Mouse (Mus musculus): Measurements from ENCODE around the gene Susd3. TPM values are rescaled to one million over a fixed set of nuclear protein-coding genes. Genes with fewer than 3 reads are reported as not detected.
A peak's percentile ranks its signal among the peaks of the same experiment; 100 is the strongest.

Gene Susd3
- polyA plus RNA-seq, 1 experiment: 16.2 TPM

DNA sequence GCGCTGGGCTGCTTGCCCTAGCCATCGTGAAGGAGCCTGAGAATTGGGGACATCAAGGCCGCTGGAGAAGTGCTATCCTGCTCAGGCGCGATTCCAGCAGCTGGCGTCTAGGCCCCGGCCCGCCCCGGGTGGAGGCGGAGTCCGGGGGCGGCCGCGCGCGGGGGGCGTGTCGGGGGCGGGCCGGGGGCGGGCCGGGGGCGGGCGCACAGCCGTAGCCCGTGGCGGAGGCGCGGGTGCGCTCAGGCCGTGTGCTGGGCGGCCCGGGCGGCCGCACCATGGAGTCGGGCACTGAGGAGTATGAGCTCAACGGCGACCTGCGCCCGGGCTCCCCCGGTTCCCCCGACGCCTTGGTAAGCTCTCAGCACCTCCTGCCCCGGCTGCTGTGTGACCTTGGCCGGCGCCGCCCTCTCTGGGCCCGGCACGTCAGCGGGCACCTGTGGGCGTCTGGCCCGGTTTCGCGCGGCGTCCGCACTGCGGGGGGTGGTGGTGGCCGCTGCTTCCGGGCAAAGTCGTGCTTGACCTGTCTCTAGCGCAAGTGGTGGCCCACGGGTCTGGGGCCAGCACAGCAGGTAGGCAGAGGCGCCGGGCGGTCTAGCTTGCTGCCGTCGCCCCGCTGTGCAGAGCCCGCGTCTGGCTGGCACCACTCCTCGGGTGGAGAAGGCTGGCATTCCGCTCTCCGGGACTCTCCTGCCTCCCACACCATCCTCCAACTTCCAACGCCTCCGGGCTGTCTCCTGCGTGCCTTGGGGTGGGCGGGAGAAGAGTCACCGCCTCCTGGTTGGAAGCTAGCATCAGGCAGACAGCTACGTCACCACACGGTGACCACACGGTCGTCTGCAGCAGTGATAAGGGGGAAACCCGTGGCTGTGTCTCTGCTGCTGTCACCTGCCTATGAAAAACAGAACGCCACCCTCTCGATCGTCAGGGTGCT, 61.0 kb downstream of the Susd3 start, which contains the start of gene Ninj1:
Gene Ninj1 (plus strand): TSS at position 198 of the 931 bp plus-strand sequence.
- Histone ChIP-seq H3K4me3 (ENCODE audit: control insufficient read depth, insufficient read depth, low read length) (peak within 1 kb of the TSS; percentile 95), H3K27ac (ENCODE audit: control insufficient read depth, insufficient read depth, low read length) (peak within 1 kb of the TSS; percentile 4; the same call in 1 of the 2 replicates), H3K27me3 (ENCODE audit: control insufficient read depth, insufficient read depth, low read length) (no peaks in the 10 kb centered on the region), H3K4me1 (replicated peaks; ENCODE audit: control insufficient read depth, insufficient read depth, low read length) (peaks cover 17% of the 10 kb centered on the region), H3K36me3 (ENCODE audit: control insufficient read depth, insufficient read depth, low read length) (no peaks in the 10 kb centered on the region)
- DNase-seq: peak; percentile 72
- TF ChIP-seq CTCF (IDR thresholded peaks at IDR 0.05; ENCODE audit: borderline replicate concordance, control insufficient read depth, extremely low read depth, insufficient read depth, low read length, poor library complexity) (no peak), POLR2A (IDR thresholded peaks at IDR 0.05; ENCODE audit: control insufficient read depth, extremely low read depth, insufficient read depth, low read length, poor library complexity) (peak; percentile 32; the same call in 1 of the 2 replicates)
- whole genome bisulfite sequencing: 4% methylated on average over 86 of the region's 87 CpGs

DNA sequence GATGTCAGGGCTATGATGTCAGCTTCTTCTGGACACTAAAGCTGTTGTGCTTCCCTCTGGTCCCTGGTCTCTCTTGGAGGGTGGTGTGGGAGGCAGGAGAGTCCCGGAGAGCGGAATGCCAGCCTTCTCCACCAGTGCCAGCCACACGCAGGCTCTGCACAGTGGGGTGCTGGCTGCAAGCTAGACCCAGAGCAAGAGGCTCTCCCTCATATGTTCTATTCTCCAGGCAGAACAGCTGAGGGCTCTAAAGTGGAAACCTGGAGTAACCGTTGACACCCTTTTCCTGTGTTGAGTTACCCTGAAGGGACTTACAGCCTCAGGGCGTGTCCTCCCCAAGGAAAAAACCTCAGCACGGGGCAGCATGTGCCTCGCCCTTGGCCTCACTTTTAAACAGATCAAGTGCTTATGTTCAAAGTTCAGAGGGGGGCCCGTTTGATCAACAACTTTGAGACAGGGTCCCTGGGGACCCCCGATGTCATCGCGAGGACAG, 61.7 kb downstream of the Susd3 start:
- peak overlapping the region; percentile 25 for H3K4me3 ChIP-seq (ENCODE audit: control insufficient read depth, insufficient read depth, low read length)
- H3K27ac ChIP-seq (ENCODE audit: control insufficient read depth, insufficient read depth, low read length): peak overlapping the region; percentile 4; the same call in 1 of the 2 replicates
- H3K4me1 ChIP-seq (replicated peaks; ENCODE audit: control insufficient read depth, insufficient read depth, low read length): peaks cover 17% of the 10 kb centered on the region
- WGBS: 24% methylated on average over 11 of the region's 11 CpGs
- no peak for DNase-seq
- no peaks in the 10 kb centered on the region for H3K27me3 ChIP-seq (ENCODE audit: control insufficient read depth, insufficient read depth, low read length)
- H3K36me3 ChIP-seq (ENCODE audit: control insufficient read depth, insufficient read depth, low read length): no peaks in the 10 kb centered on the region
- TF ChIP-seq POLR2A (IDR thresholded peaks at IDR 0.05; ENCODE audit: control insufficient read depth, extremely low read depth, insufficient read depth, low read length, poor library complexity) (no peak; the same call in 1 of the 2 replicates), CTCF (IDR thresholded peaks at IDR 0.05; ENCODE audit: borderline replicate concordance, control insufficient read depth, extremely low read depth, insufficient read depth, low read length, poor library complexity) (no peak)

DNA sequence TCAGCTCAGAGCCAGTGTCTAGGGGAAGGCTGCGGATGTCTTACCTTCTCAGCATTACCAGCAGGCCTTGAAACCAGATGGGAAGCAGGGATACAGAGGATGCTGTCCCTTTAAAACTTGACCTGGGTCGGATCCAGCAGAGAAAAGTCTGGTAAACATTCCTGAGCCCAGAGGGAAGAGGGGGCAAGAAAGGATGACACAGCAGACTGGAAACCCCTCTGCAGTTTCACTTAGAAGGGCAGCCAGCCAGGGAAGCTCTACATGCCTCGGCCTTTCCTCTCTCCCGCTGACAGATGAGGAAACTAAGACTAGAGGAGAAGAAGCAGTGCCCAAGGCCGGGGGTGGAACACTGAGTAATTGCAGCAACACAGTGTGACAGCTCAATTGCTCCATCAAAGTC, 64.9 kb downstream of the Susd3 start:
- peaks cover 16% of the 10 kb centered on the region for H3K4me1 ChIP-seq (replicated peaks; ENCODE audit: control insufficient read depth, insufficient read depth, low read length)
- TF ChIP-seq POLR2A (IDR thresholded peaks at IDR 0.05; ENCODE audit: control insufficient read depth, extremely low read depth, insufficient read depth, low read length, poor library complexity): no peak
- no peak for TF ChIP-seq CTCF (IDR thresholded peaks at IDR 0.05; ENCODE audit: borderline replicate concordance, control insufficient read depth, extremely low read depth, insufficient read depth, low read length, poor library complexity)
- H3K36me3 ChIP-seq (ENCODE audit: control insufficient read depth, insufficient read depth, low read length): no peaks in the 10 kb centered on the region
- no peak overlapping the region for H3K27ac ChIP-seq (ENCODE audit: control insufficient read depth, insufficient read depth, low read length)
- 83% methylated on average over 5 of the region's 5 CpGs for WGBS
- no peak overlapping the region for H3K4me3 ChIP-seq (ENCODE audit: control insufficient read depth, insufficient read depth, low read length)
- no peaks in the 10 kb centered on the region for H3K27me3 ChIP-seq (ENCODE audit: control insufficient read depth, insufficient read depth, low read length)
- DNase-seq: no peak

DNA sequence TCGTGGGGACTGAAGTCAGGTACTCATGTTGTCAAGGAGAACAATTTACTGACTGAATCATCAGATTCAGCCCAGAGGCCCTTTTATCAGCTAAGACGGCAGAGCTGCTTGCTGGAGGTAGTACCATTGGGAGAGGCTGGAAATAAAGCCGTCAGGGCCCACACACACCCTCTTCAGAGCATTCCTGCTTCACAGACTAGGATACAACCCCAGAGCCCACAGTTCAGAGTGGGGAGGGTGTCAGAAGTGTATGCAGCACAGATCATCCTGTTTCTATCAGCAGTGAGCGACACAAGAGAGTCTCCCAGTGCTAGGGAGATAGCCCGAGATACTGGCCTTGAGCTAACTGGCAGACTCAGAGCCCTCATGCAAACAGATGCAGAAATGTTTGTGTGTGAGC, 65.3 kb downstream of the Susd3 start:
- Histone ChIP-seq H3K27ac (ENCODE audit: control insufficient read depth, insufficient read depth, low read length) (no peak overlapping the region), H3K4me1 (replicated peaks; ENCODE audit: control insufficient read depth, insufficient read depth, low read length) (peaks cover 11% of the 10 kb centered on the region), H3K4me3 (ENCODE audit: control insufficient read depth, insufficient read depth, low read length) (no peak overlapping the region), H3K36me3 (ENCODE audit: control insufficient read depth, insufficient read depth, low read length) (no peaks in the 10 kb centered on the region), H3K27me3 (ENCODE audit: control insufficient read depth, insufficient read depth, low read length) (no peaks in the 10 kb centered on the region)
- TF ChIP-seq POLR2A (IDR thresholded peaks at IDR 0.05; ENCODE audit: control insufficient read depth, extremely low read depth, insufficient read depth, low read length, poor library complexity) (no peak), CTCF (IDR thresholded peaks at IDR 0.05; ENCODE audit: borderline replicate concordance, control insufficient read depth, extremely low read depth, insufficient read depth, low read length, poor library complexity) (no peak)
- 97% methylated on average over 5 of the region's 5 CpGs for WGBS
- DNase-seq: no peak

DNA sequence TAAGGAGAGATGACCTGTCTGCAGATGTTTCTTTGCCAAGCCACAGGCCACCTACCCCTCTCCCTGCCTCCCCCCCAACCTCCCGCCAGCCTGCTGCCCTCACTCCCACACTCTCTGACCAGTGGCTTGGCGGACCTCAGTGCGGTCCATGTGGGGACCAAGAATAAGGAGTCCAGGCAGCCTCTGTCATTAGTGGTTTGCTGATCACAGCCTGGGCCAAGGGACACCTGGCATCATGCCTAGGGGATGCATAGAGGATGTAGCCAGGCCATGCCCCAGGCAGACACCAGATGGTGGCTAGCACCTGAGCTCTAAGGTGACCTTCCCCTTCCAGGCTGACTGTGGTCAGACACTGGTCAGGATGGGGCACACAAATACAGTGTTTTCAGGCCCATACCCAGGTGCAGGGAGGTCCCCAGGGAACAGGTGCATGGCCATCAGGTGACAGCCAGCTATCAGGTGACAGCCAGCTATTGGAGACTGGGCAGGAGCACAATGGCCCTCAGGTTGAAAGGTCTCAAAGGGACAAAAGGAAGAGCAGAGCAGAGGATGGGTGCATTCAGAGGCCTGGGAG, 67.0 kb downstream of the Susd3 start:
- Histone ChIP-seq H3K4me3 (ENCODE audit: control insufficient read depth, insufficient read depth, low read length) (no peak overlapping the region), H3K27me3 (ENCODE audit: control insufficient read depth, insufficient read depth, low read length) (no peaks in the 10 kb centered on the region), H3K4me1 (replicated peaks; ENCODE audit: control insufficient read depth, insufficient read depth, low read length) (peaks cover 2% of the 10 kb centered on the region), H3K27ac (ENCODE audit: control insufficient read depth, insufficient read depth, low read length) (no peak overlapping the region), H3K36me3 (ENCODE audit: control insufficient read depth, insufficient read depth, low read length) (no peaks in the 10 kb centered on the region)
- WGBS: 100% methylated on average over 3 of the region's 3 CpGs
- TF ChIP-seq POLR2A (IDR thresholded peaks at IDR 0.05; ENCODE audit: control insufficient read depth, extremely low read depth, insufficient read depth, low read length, poor library complexity) (no peak), CTCF (IDR thresholded peaks at IDR 0.05; ENCODE audit: borderline replicate concordance, control insufficient read depth, extremely low read depth, insufficient read depth, low read length, poor library complexity) (no peak)
- DNase-seq: no peak

DNA sequence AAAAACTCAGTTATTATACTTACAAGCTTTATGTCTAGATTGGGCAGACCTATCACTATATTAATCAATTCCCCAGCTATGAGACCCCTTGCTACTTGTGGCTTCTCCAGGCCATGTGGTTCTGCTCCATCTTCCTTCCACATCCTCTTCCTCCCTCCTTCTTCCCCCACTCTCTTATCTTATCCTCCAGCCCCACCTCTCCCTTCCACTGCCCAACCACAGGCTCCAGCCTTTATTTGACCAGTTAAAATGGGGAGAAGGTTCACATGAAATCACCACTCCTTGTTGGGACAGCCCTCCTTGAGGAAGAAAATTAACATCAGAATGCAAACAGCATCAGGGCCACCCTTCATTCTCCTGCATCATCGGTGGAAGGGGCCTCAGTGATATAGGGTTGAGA, 67.8 kb downstream of the Susd3 start:
- H3K27me3 ChIP-seq (ENCODE audit: control insufficient read depth, insufficient read depth, low read length): no peaks in the 10 kb centered on the region
- H3K36me3 ChIP-seq (ENCODE audit: control insufficient read depth, insufficient read depth, low read length): no peaks in the 10 kb centered on the region
- 46% methylated on average over 1 of the region's 1 CpGs for WGBS
- no peaks in the 10 kb centered on the region for H3K4me1 ChIP-seq (replicated peaks; ENCODE audit: control insufficient read depth, insufficient read depth, low read length)
- no peak for TF ChIP-seq POLR2A (IDR thresholded peaks at IDR 0.05; ENCODE audit: control insufficient read depth, extremely low read depth, insufficient read depth, low read length, poor library complexity)
- TF ChIP-seq CTCF (IDR thresholded peaks at IDR 0.05; ENCODE audit: borderline replicate concordance, control insufficient read depth, extremely low read depth, insufficient read depth, low read length, poor library complexity): no peak
- DNase-seq: no peak
- no peak overlapping the region for H3K4me3 ChIP-seq (ENCODE audit: control insufficient read depth, insufficient read depth, low read length)
- H3K27ac ChIP-seq (ENCODE audit: control insufficient read depth, insufficient read depth, low read length): no peak overlapping the region

Other genes with a start within 250 kb of the Susd3 start
- gene Wnk2, start 100.7 kb downstream of the Susd3 start, polyA plus RNA-seq (2012; rRNA removed): 2.3 and 3.9 TPM in 2 replicates
- gene Ninj1, start 61.2 kb downstream of the Susd3 start, polyA plus RNA-seq (2012; rRNA removed): 98.1 and 113 TPM in 2 replicates
- gene Card19, start 32.7 kb downstream of the Susd3 start, polyA plus RNA-seq (2012; rRNA removed): 79.1 and 86.2 TPM in 2 replicates
- gene Fgd3, start 71.6 kb upstream of the Susd3 start, polyA plus RNA-seq (2012; rRNA removed): 17.8 and 19.2 TPM in 2 replicates
- gene Bicd2, start 92.9 kb upstream of the Susd3 start, polyA plus RNA-seq (2012; rRNA removed): 47.8 and 51.1 TPM in 2 replicates
- gene Ippk, start 172.5 kb upstream of the Susd3 start, polyA plus RNA-seq (2012; rRNA removed): 6.7 and 7.1 TPM in 2 replicates
- not detected in 2 replicates for gene Tes3-ps, start 244.6 kb upstream of the Susd3 start, polyA plus RNA-seq (2012; rRNA removed)